Mouse (Mus musculus) naive thymus-derived CD4-positive, alpha-beta T cell, adult 2 months (primary cell): ENCODE data around the gene Mettl6.
A peak's percentile ranks its signal among the peaks of the same experiment; 100 is the strongest.

Experiments
- DNase-seq: peaks from one replicate; pipeline ENCODE4 v3.0.0-alpha.2; 2011; ENCODE audit warnings: low read depth

Mettl6 gene

GRCm38 (mm10) chr14:31494975-31495455 is at the start of gene Mettl6:
Gene Mettl6 (minus strand): TSS chr14:31495040.
- DNase-seq, result peak; percentile 93

- no peak for DNase-seq
These were observed 49.1 kb upstream of the Mettl6 start for GRCm38 (mm10) chr14:31543885-31544442.

GRCm38 (mm10) chr14:31537298-31537697 is 42.5 kb upstream of the Mettl6 start:
- DNase-seq, result no peak

- peak; percentile 13 for DNase-seq
These were observed 37.8 kb upstream of the Mettl6 start for GRCm38 (mm10) chr14:31532656-31533055.

GRCm38 (mm10) chr14:31531506-31532148 is 36.8 kb upstream of the Mettl6 start:
- DNase-seq, result peak; percentile 79

GRCm38 (mm10) chr14:31530847-31531246 is 36.0 kb upstream of the Mettl6 start:
- no peak for DNase-seq

GRCm38 (mm10) chr14:31525040-31525810 is 30.4 kb upstream of the Mettl6 start:
- peak; percentile 33 for DNase-seq

GRCm38 (mm10) chr14:31521318-31521717 is 26.5 kb upstream of the Mettl6 start:
- DNase-seq, result no peak

GRCm38 (mm10) chr14:31519165-31519564 is 24.3 kb upstream of the Mettl6 start:
- no peak for DNase-seq

- DNase-seq, result no peak
These were observed 21.1 kb upstream of the Mettl6 start for GRCm38 (mm10) chr14:31515895-31516294.

GRCm38 (mm10) chr14:31510322-31510721 is 15.5 kb upstream of the Mettl6 start:
- no peak for DNase-seq

GRCm38 (mm10) chr14:31509911-31510310 is 15.1 kb upstream of the Mettl6 start:
- DNase-seq, result no peak

- no peak for DNase-seq
These were observed 11.6 kb upstream of the Mettl6 start for GRCm38 (mm10) chr14:31506456-31506855.

- no peak for DNase-seq
These were observed 8.6 kb upstream of the Mettl6 start for GRCm38 (mm10) chr14:31503406-31503805.

- no peak for DNase-seq
These were observed 4.7 kb upstream of the Mettl6 start for GRCm38 (mm10) chr14:31499526-31499925.

GRCm38 (mm10) chr14:31496241-31496646 is 1.4 kb upstream of the Mettl6 start:
- DNase-seq, result peak; percentile 24

- peak; percentile 26 for DNase-seq
These were observed 698 bp upstream of the Mettl6 start for GRCm38 (mm10) chr14:31495538-31495937.

- peak; percentile 76 for DNase-seq
These were observed 378 bp downstream of the Mettl6 start, which contains the start of gene Eaf1 for GRCm38 (mm10) chr14:31494349-31494974. Gene Eaf1 (plus strand): TSS chr14:31494399.

GRCm38 (mm10) chr14:31493901-31494300 is 939 bp downstream of the Mettl6 start:
- DNase-seq, result no peak

- no peak for DNase-seq
These were observed 6.8 kb downstream of the Mettl6 start for GRCm38 (mm10) chr14:31488055-31488454.

- no peak for DNase-seq
These were observed 8.4 kb downstream of the Mettl6 start for GRCm38 (mm10) chr14:31486465-31486864.

- no peak for DNase-seq
These were observed 12.4 kb downstream of the Mettl6 start for GRCm38 (mm10) chr14:31482417-31482816.
